Mouse (Mus musculus): ENCODE measurements around the gene Clic1.
A peak's percentile ranks its signal among the peaks of the same experiment; 100 is the strongest.
"Not testable (repeated sequence)": the region's sequence is repeated elsewhere in the genome, so short reads cannot be mapped to it uniquely, and the experiment has no call there.

The Clic1 gene

DNA sequence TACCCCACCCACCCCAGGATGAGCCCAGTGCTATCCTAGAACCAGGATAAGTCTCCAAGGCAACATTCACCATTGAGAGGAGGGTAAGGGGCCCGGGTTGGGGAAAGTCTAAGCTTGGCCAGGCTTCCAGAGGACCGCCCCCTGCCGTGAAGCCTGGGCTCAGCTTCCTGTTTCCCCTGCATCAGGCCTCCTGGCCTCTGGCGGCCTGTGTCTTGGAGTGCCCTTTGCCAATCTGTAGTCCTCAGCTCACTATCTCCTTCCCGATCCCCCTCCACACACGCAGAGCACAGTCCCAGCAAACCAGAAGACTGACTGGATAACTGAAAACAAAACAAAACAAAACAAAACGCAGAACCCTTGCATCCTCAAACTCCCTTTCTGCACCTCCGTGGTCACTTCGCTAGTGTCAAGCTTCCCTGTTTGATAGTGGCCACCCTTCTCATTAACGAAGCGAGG, at the start of gene Clic1:
Gene Clic1 (plus strand): TSS at position 406 of the 456 bp plus-strand sequence.
- DNase-seq (ENCODE audit: low read depth in 1 of 2, low spot score in 2 of 2) = no peak

DNA sequence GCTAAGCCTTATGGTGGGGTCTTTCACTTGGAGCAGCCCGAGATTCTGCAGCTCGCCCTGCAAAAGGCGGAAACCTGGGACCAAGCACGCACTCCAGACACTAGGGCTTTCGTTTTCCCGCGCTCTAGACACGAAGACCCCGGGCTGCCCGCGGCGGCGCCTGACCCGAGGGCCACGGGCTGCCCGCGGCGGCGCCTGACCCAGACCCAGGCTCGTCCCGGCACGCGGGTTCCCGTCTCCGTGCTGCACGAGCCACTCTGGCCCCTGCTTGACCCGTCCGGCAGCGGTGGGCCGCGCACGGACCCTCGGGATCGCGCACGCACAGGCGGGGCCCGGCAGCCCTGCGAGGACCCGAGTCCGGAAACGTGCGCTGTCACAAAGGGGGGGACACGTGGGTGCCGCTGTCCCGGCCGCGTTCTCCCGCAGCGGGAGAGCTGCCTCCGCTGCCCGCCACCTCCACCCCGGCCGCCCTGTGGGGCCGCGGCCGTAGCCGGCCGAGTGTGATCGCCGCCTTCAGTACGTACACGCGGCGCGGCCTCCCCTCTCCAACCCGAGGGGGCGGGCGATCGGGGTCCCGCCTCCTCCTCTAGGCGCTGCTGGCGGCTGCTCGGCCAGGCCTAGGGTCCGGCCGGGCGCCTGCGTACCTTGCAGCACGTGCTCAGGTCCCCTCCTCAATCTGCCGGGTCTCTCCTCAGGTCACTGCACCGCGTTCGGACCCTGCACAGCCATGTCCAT, 48.9 kb upstream of the Clic1 start, which contains the start of gene Vars:
Gene Vars (plus strand): TSS at position 271 of the 735 bp plus-strand sequence.
- DNase-seq (ENCODE audit: low read depth in 1 of 2, low spot score in 2 of 2) = peak; percentile 71 to 81

DNA sequence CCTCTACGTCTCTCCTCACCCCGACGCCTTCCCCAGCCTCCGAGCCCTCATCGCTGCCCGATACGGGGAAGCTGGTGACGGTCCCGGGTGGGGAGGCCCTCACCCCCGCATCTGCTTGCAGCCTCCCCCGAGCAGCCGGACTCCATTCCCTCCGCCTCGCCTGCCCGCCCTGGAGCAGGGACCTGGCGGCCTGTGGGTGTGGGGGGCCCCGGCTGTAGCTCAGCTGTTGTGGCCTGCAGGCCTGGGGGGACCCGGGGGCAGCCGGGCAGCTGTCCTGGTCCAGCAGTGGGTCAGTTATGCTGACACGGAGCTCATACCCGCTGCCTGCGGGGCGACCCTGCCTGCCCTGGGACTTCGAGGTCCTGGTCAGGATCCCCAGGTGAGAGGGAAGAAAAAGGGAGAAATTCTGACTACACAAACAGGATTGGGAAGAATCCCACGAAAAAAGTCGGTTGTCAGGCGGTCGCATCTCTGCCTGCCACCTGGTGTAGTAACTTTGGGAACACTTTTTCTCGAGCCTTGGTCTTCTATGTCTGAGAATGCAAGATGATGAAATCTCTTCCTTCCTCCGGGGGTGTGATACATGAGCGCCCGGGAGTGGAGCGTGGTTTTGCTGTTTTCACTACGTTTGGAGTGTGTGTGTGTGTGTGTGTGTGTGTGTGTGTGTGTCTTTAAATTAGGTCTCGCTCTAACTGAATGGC, 48.2 kb upstream of the Clic1 start:
- DNase-seq (ENCODE audit: low read depth in 1 of 2, low spot score in 2 of 2) = no peak

DNA sequence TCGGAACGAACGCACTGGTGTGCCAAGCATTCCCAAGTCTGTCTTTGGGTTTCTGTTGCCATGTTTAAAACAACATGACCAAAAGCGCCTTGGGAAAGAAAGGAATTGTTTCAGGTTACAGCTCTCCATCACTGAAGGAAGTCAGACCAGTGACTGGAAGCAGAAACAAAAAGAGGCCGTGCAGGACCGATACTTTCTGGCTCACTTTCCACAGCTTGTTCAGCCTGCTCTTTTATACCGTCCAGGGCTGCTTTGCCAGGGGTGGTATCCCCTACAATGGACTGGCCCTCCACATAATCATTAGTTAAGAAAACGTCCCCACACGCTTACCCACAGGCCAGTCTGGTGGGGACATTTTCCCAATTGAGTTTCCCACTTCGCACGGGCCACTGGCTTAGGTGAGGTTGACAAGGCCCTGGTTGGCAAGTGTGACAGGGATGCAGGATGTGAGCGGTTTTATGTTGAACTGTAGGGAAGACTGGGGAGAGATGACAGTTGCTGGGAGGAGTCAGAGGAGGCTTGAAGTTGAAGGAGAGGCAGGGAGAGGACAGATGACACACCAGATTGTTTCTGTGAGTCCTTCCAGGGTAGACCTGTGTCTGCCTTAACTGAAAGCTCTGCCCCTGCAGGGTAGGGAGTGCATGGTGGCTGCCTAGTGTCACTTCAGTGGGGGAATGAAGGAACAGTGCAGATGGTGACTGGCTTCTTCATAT, 47.5 kb upstream of the Clic1 start:
- no peak for DNase-seq (ENCODE audit: low read depth in 1 of 2, low spot score in 2 of 2)

DNA sequence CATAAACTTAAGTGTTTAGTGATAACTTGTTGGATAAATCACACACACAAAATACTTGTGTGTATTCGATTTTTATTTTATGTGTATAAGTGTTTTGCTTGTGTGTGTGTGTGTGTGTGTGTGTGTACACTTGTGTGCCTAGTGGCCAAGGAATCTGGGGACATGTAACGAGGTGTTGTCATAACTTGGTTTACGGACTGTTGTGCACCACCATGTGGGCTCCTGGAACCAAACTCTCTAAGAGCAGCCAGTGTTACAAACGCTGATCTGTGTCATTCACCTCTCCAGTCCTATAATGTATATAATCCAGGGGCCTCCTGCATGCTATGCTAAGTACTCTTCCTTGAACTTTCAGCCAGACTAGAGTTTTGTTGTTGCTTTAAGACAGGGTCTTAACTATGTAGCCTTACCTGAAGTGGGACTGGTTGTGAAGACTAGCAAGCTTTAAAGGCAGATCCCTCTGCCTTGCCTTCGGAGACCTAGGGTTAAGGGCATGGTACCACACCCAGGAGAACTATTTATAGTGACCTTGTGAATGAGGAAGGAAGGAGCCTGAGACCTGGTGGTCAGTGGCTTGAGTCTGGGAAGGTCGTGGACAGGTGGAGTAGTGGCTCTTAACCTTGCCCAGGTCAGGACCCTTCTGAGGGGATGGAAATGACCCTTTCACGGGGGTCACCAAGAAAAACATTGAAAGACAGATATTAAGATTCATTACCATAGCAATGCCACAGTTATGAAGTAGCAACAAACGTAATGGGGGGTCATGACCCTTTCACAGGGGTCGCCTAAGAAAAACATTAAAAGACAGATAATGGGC, 46.5 kb upstream of the Clic1 start:
- no peak for DNase-seq (ENCODE audit: low read depth in 1 of 2, low spot score in 2 of 2)

DNA sequence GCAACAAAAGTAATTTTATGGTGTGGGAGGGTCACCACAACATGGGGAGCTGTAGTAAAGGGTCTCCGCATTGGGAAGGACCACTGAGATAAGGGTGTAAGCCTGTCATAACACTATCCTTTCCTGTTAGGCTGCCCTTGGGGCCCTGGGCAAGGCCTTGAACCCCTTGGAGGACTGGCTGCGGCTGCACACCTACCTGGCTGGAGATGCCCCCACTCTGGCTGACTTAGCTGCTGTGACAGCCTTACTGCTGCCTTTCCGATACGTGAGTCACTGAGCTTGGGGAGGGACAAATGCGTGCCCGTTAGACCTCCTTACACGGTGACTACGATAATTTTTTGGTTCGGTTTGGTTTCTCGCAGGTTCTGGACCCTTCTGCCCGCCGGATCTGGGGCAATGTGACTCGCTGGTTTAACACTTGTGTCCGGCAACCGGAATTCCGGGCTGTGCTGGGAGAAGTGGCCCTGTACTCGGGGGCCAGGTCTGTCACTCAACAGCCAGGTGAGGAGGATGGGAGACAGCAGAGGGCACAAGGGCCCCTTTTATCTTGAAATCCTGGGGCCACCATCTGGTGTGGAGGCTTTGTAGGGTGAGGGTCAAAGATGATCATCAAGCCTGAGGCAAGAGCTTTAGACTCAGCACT, 45.6 kb upstream of the Clic1 start:
- no peak for DNase-seq (ENCODE audit: low read depth in 1 of 2, low spot score in 2 of 2)

DNA sequence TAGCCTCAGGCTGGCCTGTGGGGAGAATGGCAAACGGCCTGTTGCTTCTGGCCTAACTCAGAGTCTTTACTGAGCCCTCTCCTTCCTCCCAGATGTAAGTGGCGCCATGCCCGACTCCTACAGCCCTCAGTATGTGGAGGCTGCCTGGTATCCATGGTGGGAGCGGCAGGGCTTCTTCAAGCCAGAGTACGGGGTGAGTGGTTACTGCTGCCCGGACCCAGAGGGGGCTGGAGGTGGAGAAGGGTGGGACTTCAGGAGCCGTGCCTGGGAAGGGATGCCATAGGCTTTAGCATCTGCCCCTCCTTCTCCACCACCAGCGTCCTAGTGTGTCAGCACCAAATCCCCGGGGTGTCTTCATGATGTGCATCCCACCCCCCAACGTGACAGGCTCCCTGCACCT, 44.6 kb upstream of the Clic1 start:
- no peak for DNase-seq (ENCODE audit: low read depth in 1 of 2, low spot score in 2 of 2)

DNA sequence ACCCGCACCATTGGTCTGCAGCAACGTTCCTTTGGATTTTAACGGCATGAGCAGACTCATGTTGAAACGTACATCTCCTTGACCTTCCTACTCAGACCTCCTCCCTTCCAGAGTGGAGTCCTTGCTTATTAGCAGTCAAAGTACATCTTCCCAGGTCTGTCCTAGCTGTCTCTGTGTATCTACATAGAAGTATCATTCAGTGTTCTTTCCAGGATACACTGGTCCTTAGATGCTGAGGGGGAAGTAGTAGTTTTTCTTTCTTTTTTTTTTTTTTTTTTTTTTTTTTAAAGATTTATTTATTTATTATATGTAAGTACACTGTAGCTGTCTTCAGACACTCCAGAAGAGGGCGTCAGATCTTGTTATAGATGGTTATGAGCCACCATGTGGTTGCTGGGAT, 43.9 kb upstream of the Clic1 start:
- not testable (repeated sequence) for DNase-seq (ENCODE audit: low read depth in 1 of 2, low spot score in 2 of 2)

DNA sequence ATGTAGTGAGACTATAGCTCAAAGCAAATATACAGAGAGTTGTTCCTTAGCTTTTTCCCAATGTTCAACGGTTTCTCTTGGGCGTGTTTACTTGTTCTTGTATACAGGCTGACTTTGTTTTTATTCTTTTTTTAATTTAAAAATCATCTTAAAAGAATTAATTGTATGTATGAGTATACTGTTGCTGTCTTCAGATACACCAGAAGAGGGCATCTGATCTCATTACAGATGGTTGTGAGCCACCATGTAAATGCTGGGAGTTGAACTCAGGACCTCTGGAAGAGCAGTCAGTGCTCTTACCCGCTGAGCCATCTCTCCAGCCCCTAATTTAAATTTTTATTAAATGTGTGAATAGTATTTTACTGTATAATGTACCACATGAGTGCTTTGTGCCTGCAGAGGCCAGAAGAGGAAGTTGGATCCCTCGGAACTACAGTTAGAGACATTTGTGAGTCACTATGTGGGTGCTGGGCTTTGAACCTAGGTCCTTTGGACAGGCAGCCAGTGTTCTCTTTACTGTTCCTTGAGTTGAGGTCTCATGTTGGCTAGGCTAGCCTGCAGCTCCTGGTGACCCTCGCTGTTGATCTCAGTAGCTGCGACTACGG, 42.3 kb upstream of the Clic1 start:
- no peak for DNase-seq (ENCODE audit: low read depth in 1 of 2, low spot score in 2 of 2)

DNA sequence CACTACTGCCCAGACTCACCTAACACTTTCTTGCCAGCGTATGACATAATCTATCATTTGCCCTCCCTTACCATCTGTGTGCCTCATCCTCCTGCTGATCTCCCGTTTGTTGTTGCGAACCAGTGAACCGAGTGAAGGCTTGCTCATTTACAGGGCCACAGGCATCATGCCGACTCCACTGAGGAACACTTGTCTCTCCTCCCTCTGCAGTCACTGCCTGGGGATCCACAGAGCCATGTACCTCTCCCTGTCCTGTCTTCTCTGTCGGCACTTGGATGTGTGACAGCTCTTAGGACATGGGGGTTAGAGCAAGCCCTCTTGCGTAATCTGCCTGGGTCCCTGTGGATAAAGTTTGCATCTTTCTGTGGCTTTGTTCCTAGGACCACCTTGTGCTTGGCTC, 40.2 kb upstream of the Clic1 start:
- no peak for DNase-seq (ENCODE audit: low read depth in 1 of 2, low spot score in 2 of 2)

DNA sequence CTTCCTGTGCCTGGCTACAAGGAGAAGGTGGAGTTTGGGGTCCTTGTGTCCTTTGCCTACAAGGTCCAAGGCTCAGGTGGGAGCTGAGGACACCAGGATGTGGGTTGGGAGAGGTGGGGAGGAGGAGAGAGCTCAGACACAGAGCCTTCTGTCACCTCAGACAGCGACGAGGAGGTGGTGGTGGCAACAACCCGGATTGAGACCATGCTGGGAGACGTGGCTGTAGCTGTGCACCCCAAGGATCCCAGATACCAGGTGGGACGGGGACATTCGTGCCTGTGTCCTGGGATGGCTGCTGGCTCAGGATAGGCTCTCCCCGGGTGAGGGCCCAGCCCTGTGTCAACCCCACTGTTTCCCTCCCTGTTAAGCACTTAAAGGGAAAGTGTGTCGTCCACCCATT, 38.3 kb upstream of the Clic1 start:
- DNase-seq (ENCODE audit: low read depth in 1 of 2, low spot score in 2 of 2) = no peak

DNA sequence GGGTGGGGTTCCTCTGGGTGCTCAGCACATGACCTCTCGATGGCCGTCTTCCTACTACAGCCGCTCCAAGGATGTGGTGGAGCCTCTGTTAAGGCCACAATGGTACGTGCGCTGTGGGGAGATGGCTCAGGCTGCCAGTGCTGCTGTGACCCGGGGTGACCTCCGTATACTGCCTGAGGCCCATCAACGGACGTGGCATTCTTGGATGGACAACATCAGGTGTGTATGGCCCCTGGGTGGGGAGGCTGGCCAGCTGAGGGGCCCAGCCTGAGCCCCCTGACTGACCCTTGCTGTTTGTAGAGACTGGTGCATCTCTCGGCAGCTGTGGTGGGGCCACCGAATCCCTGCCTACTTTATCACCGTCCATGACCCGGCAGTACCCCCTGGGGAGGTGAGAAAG, 37.3 kb upstream of the Clic1 start:
- DNase-seq (ENCODE audit: low read depth in 1 of 2, low spot score in 2 of 2) = no peak

DNA sequence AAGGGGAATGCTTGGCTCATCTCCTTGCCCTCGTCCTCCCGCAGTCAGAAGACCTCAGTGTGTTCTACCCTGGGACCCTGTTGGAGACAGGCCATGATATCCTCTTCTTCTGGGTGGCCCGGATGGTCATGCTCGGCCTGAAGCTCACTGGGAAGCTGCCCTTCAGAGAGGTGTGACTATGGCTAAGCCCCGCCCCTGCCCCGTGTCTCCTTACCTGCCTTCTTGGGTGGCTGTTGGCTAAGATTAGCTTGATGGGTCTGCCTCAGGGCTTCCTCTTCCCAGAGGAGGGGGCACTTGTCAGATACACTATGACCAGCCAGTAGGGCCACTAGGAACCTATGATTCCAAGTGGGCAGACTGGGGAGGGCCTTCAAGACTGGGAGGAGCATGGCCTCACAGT, 36.5 kb upstream of the Clic1 start:
- no peak for DNase-seq (ENCODE audit: low read depth in 1 of 2, low spot score in 2 of 2)

DNA sequence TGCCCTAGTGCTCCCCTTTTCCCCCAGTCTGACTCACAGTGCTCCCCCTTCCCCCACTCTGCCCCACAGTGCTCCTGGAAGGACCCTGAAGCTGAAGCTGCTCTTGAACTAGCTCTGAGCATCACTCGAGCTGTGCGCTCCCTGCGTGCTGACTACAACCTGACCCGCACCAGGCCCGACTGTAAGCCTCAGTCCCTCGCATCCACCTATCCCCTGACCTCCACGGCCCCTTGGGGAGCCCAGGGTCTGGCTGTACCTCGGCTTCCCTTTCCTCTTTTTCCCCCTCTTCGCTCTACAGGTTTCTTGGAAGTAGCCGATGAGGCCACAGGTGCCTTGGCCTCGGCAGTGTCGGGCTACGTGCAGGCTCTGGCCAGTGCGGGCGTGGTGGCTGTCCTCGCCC, 34.5 kb upstream of the Clic1 start:
- no peak for DNase-seq (ENCODE audit: low read depth in 1 of 2, low spot score in 2 of 2)

DNA sequence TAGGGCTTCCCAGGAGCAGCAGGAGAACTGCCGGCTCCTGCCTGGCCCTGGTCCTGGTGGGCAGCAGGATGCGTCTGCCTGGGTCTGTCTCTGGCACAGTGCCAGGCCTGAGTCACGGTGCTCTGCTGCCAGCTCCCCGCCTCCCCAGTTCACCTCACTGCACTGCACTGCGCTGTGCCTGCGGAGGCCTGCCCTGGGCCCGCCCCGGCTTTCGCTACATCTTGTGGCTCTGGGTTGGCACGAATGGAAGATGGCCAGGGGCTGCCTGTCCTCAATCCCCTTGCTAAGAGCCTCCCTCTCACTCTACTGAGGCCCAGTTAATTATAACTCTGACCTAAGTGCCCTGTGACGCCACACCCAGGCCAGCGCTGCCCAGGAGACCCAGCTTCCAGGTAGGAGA, 33.4 kb upstream of the Clic1 start, which contains the start of gene Vwa7:
Gene Vwa7 (plus strand): TSS at position 204 of the 400 bp plus-strand sequence.
- DNase-seq (ENCODE audit: low read depth in 1 of 2, low spot score in 2 of 2) = no peak

DNA sequence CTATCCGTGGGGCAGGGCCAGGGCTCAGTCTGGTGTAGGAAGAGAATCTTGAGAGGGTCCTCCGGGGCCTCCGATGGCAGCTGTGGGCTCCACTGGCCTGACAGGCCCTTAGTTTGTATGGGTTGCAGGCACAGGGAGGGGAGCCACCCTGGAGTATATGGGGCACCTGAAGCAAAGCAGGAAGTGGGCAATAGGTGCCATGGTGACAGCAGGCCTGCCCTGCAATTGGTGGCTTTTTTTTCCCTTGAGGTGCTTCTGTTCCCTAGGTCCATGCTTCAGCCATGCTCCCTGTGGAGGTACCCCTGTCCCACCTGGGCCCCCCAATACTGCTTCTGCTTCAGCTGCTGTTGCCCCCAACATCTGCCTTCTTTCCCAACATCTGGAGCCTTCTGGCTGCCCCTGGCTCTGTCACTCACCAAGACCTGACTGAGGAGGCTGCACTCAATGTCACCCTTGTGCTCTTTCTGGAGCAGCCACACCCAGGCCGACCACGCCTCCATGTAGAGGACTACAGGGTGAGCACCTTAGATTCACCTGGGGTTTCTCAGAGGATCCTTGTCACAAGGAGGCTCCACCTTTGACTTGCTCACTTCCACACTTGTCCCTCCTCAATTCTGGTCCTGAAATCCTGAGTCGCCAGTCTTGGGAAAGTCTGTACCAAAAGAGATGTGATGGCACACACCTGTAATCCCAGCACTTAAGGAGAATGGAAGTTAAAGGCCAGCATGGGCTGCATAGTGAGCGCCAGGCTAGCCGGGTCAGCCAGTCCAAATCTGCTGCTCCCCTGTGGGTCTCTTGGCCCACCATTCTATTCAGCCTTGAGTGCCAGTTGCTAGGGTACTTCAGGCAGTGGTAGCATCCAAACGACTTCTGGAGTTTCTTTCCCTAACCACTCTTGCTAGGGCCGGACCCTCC, 32.7 kb upstream of the Clic1 start:
- DNase-seq (ENCODE audit: low read depth in 1 of 2, low spot score in 2 of 2) = no peak

DNA sequence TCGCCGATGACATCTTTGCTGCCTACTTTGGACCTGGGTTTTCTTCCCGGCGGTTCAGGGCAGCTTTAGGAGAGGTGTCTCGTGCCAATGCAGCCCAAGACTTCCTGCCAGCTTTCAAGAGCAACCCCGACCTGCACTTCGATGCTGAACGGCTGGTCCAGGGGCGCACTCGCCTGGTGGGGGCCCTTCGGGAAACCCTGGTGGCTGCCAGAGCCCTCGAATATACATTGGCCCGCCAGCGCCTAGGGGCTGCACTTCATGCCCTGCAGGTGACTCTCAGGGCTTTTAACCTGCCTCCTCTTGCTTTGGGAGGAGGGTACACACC, 32.1 kb upstream of the Clic1 start:
- DNase-seq (ENCODE audit: low read depth in 1 of 2, low spot score in 2 of 2) = no peak

DNA sequence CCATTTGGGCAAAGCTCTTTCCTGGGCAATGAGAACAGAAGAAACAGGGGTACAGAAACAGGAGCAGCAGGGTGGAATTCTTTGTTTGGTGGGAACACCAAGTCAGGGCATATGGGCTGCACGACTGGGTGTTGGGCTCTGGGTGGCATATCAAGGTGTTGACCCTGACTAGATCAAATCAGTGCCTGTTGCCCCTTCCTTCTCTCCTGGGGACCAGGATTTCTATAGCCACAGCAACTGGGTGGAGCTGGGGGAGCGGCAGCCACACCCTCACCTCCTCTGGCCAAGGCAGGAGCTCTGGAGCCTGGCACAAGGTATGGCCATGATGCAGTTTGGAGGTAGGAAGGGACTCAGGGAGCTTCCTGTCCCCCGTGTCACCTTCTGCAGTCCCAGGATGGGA, 31.6 kb upstream of the Clic1 start:
- DNase-seq (ENCODE audit: low read depth in 1 of 2, low spot score in 2 of 2) = no peak

DNA sequence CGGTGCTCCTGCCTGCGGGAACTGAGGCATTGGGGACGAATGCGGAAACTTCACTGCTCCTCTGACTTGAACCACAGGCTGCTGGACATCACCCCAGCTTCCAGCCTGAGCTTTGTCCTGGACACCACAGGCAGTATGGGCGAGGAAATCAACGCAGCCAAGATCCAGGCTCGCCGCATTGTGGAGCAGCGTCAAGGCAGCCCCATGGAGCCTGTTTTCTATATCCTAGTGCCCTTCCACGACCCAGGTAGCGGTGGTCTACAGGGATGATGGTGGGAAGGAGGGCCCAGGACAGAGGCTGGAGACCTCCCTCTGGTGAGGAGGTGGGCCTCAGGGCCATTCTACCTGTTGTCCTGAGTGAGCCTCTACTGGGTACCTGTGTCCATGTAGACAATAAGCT, 29.9 kb upstream of the Clic1 start:
- DNase-seq (ENCODE audit: low read depth in 1 of 2, low spot score in 2 of 2) = no peak

Data from monocyte, adult 2 months (primary cell).